8 mouse cellular contexts compared by ENCODE assay signal in the genomic region with DNA sequence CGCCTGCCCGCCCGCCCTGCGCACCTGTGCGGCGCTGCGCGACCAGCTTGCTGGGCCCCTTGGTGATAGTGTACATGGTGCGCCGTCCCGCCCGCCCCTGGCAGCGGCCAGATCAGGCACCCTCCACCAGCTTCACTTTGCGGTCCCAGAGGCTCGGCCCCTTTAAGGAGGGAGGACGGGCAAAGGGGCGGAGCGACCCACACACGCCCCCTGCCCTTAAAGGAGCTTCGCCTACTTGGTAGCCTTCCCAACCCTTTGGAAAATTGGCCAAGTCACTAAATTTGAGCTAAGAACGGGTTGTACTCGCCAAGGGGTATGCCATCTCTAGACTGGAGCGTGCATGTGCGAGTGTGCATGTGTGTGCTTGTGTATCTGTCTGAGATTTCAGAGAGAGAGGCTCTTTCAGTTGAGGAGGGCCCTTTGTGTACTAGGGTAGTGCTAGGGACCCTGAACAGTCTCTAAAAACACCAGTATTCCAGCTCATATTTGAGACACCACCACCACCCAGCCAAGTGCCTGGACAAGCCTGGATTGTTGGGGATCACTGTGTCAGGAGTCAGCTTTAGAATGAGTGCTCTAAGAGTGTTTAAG. TPM values are rescaled to one million over a fixed set of nuclear protein-coding genes. Genes with fewer than 3 reads are reported as not detected.
DNase-seq lines count a peak whose midpoint lies in the region; ATAC-seq and TF ChIP-seq lines count a peak whose summit lies in the region.

Gene Mcrip2 (minus strand): TSS at position 164 of the 591 bp plus-strand sequence.

- peaks cover 32% of the 10 kb centered on the region for H3K36me3 ChIP-seq in G1E (replicated peaks)
- H3K36me3 ChIP-seq in lung, embryonic 16.5 days (ENCODE audit: control insufficient read depth, insufficient read depth, low read length), result no peaks in the 10 kb centered on the region

- peak within 1 kb of the TSS; percentile 67 for H3K27ac ChIP-seq in lung, embryonic 16.5 days (ENCODE audit: low read length)

- peak within 1 kb of the TSS; percentile 83 for H3K4me3 ChIP-seq in G1E (ENCODE audit: low read depth, low read length)
- peak within 1 kb of the TSS; percentile 86 for H3K4me3 ChIP-seq in lung, embryonic 16.5 days (ENCODE audit: low read length)

- WGBS in lung, embryonic 16.5 days, result 0% methylated on average over 24 of the region's 24 CpGs

- DNase-seq in G1E (ENCODE audit: low spot score), result peak; percentile 79
- peak; percentile 81 for DNase-seq in cerebellum, adult 11 months
- peak; percentile 66 for DNase-seq in forelimb bud, embryonic 11.5 days (ENCODE audit: low read depth, low spot score)
- DNase-seq in heart, postnatal 4 days, result peak; percentile 85
- DNase-seq in layer of hippocampus, adult 9-11 months, result peak; percentile 85
- DNase-seq in retina, embryonic 14.5 days (ENCODE audit: low spot score), result peak; percentile 82
- peak; percentile 78 for DNase-seq in thymus, postnatal 4 days

- H3K9ac ChIP-seq in lung, embryonic 16.5 days (ENCODE audit: low read length), result peak within 1 kb of the TSS; percentile 72

- H3K27me3 ChIP-seq in G1E (ENCODE audit: insufficient read depth, low read length), result no peaks in the 10 kb centered on the region; the same call in 1 of the 2 replicates
- no peaks in the 10 kb centered on the region for H3K27me3 ChIP-seq in lung, embryonic 16.5 days (ENCODE audit: control insufficient read depth, insufficient read depth, low read depth, low read length)

- ATAC-seq in G1E (ENCODE audit: extremely low read depth, insufficient number of reproducible peaks, low FRiP score, poor library complexity, severe bottlenecking), result peak; percentile 60
- peak; percentile 92 for ATAC-seq in lung, embryonic 16.5 days (ENCODE audit: low read depth)

- peaks cover 40% of the 10 kb centered on the region for H3K4me1 ChIP-seq in G1E (ENCODE audit: insufficient read depth, low read depth, low read length)
- peaks cover 9% of the 10 kb centered on the region for H3K4me1 ChIP-seq in lung, embryonic 16.5 days (replicated peaks; ENCODE audit: control insufficient read depth, insufficient read depth, low read length)

- H3K9me3 ChIP-seq in G1E (replicated peaks), result no peaks in the 10 kb centered on the region
- no peaks in the 10 kb centered on the region for H3K9me3 ChIP-seq in lung, embryonic 16.5 days (ENCODE audit: control insufficient read depth, low read length)

- no peak for TF ChIP-seq CTCF in G1E (IDR thresholded peaks at IDR 0.05; ENCODE audit: low read depth, low read length)

- H3K4me2 ChIP-seq in lung, embryonic 16.5 days (ENCODE audit: low read depth, low read length), result peak within 1 kb of the TSS; percentile 94

RNA-seq across cellular contexts. Expression of gene Mcrip2, which starts in this region (rescaled TPM):
- total RNA-seq in G1E (2014; fragmentation: Nextera tagmentation) (8.2 and 8.7 TPM in 2 replicates), G1E (2017) (4.4 and 9.4 TPM in 2 replicates)
- polyA plus RNA-seq in G1E (2012), result 77.6 and 103 TPM in 2 replicates
- total RNA-seq in heart, postnatal 4 days (2021), result 100 to 1,000 TPM; 195 to 217 TPM
- polyA plus RNA-seq in lung, embryonic 16.5 days (2015; fragmentation: Nextera tagmentation; extraction: Ambion mirVana), result 20.6 and 21.6 TPM in 2 replicates

Comparison
In these comparisons a context has a peak if more than half of its experiments do, and no peak if none do; other contexts are left out.
1. Peak in every context shown above with its lines: DNase-seq, ATAC-seq, H3K4me3 ChIP-seq and H3K27ac ChIP-seq.
2. RNA of gene Mcrip2 (total RNA-seq): 195 to 217 TPM in heart, postnatal 4 days; 4.4 to 9.4 TPM in G1E; every median in the first group is over 10 times any median in the second.